In the genomic region with DNA sequence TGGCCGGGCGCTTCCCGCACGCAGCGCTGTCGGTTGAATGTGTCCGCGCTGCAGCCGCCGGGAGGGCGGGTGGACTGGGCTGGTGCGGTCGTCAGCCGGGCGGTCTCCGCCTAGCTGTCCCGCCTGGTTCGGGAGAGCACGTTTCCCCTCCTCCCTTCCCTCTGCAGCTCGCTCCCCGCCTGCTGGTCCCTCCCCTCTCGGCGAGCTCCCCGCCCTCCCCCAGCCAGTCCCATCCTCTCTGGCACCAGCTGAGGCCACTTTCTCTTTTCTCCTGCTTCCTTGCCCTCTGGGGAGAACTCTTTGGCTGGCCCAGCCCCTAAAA, we compare ENCODE assay signal across 8 mouse cellular contexts. TPM values are rescaled to one million over a fixed set of nuclear protein-coding genes. Genes with fewer than 3 reads are reported as not detected.
DNase-seq lines count a peak whose midpoint lies in the region; ATAC-seq lines count a peak whose summit lies in the region.

A gene (minus strand): TSS at position 11 of the 322 bp plus-strand sequence.

- no peaks in the 10 kb centered on the region for H3K9me3 ChIP-seq in hindbrain, embryonic 12.5 days (replicated peaks)
- H3K9me3 ChIP-seq in lung, embryonic 16.5 days (ENCODE audit: control insufficient read depth, low read length) = no peaks in the 10 kb centered on the region

- H3K36me3 ChIP-seq in hindbrain, embryonic 12.5 days = no peaks in the 10 kb centered on the region
- H3K36me3 ChIP-seq in lung, embryonic 16.5 days (ENCODE audit: control insufficient read depth, insufficient read depth, low read length) = no peaks in the 10 kb centered on the region

- H3K4me1 ChIP-seq in hindbrain, embryonic 12.5 days = peaks cover 21% of the 10 kb centered on the region
- no peaks in the 10 kb centered on the region; the same call in 1 of the 2 replicates for H3K4me1 ChIP-seq in lung, embryonic 16.5 days (replicated peaks; ENCODE audit: control insufficient read depth, insufficient read depth, low read length)

- no peaks in the 10 kb centered on the region for H3K27me3 ChIP-seq in hindbrain, embryonic 12.5 days
- no peaks in the 10 kb centered on the region for H3K27me3 ChIP-seq in lung, embryonic 16.5 days (ENCODE audit: control insufficient read depth, insufficient read depth, low read depth, low read length)

- H3K4me3 ChIP-seq in hindbrain, embryonic 12.5 days = peak within 1 kb of the TSS; percentile 72
- peak within 1 kb of the TSS; percentile 73 for H3K4me3 ChIP-seq in lung, embryonic 16.5 days (ENCODE audit: low read length)

- DNase-seq in adrenal gland, adult 18-20 months (ENCODE audit: low spot score in 2 of 2) = peak; percentile 68 to 70
- DNase-seq in cerebellum, postnatal 25 days = peak; percentile 51 to 64
- DNase-seq in gastrocnemius, adult 18-20 months (ENCODE audit: low spot score) = peak; percentile 61
- DNase-seq in layer of hippocampus, postnatal 25 days (ENCODE audit: extremely low spot score in 1 of 2, low spot score in 1 of 2) = peak; percentile 41 to 48
- peak; percentile 13 for DNase-seq in retina, postnatal 7 days (ENCODE audit: low read depth, low spot score)

- peak within 1 kb of the TSS; percentile 79 for H3K27ac ChIP-seq in hindbrain, embryonic 12.5 days
- 0 out of 2 replicates have a peak within 1 kb of the TSS, but pooled peaks have one; percentile 29 for H3K27ac ChIP-seq in lung, embryonic 16.5 days (ENCODE audit: low read length)

- H3K4me2 ChIP-seq in hindbrain, embryonic 12.5 days (replicated peaks) = peak within 1 kb of the TSS; percentile 89
- H3K4me2 ChIP-seq in lung, embryonic 16.5 days (ENCODE audit: low read depth, low read length) = peak within 1 kb of the TSS; percentile 96

- H3K9ac ChIP-seq in hindbrain, embryonic 12.5 days = peak within 1 kb of the TSS; percentile 84
- peak within 1 kb of the TSS; percentile 78 for H3K9ac ChIP-seq in lung, embryonic 16.5 days (ENCODE audit: low read length)

- WGBS in hindbrain, embryonic 12.5 days = under 1% methylated on average over 17 of the region's 24 CpGs
- WGBS in lung, embryonic 16.5 days = 0% methylated on average over 24 of the region's 24 CpGs

- peak; percentile 96 for ATAC-seq in hindbrain, embryonic 12.5 days (ENCODE audit: low FRiP score)
- peak; percentile 99 for ATAC-seq in lung, embryonic 16.5 days (ENCODE audit: low read depth)
- ATAC-seq in CD4-positive, CD25-positive, alpha-beta regulatory T cell, adult 4 months = no peak

RNA-seq across cellular contexts. Expression of the gene that starts here (rescaled TPM):
- 1 to 10 TPM; 4.9 to 7.1 TPM for total RNA-seq in adrenal gland, adult 18-20 months (2021)
- 1 to 10 TPM; 1.1 to 1.6 TPM for total RNA-seq in gastrocnemius, adult 18-20 months (2021)
- 13.9 and 16.6 TPM in 2 replicates for polyA plus RNA-seq in hindbrain, embryonic 12.5 days (2016; fragmentation: Nextera tagmentation; extraction: Ambion mirVana)
- total RNA-seq in layer of hippocampus, postnatal 25 days (2021) = 100 to 1,000 TPM; 200 to 203 TPM
- 8.1 and 8.3 TPM in 2 replicates for polyA plus RNA-seq in lung, embryonic 16.5 days (2015; fragmentation: Nextera tagmentation; extraction: Ambion mirVana)
- under 1 TPM in 1 of 2 experiments, not detected in 1; 0.09 TPM for polyA plus RNA-seq in CD4-positive, CD25-positive, alpha-beta regulatory T cell, adult 4 months (2017; shearing (Covaris generic))

Comparison
In these comparisons a context has a peak if more than half of its experiments do, and no peak if none do; other contexts are left out.
1. RNA of the gene that starts here (total RNA-seq): 200 to 203 TPM in layer of hippocampus, postnatal 25 days; 4.9 to 7.1 TPM in adrenal gland, adult 18-20 months and 1.1 to 1.6 TPM in gastrocnemius, adult 18-20 months; every median in the first group is over 10 times any median in the second.
2. DNase-seq: peak in every context shown above with its lines; median percentile 69 in adrenal gland, adult 18-20 months; 61 in gastrocnemius, adult 18-20 months; 58 in cerebellum, postnatal 25 days; 44 in layer of hippocampus, postnatal 25 days; 13 in retina, postnatal 7 days.